Mouse (Mus musculus) C2C12 (cell line): ENCODE measurements around the gene 2310030G06Rik. TPM values are rescaled to one million over a fixed set of nuclear protein-coding genes. Genes with fewer than 3 reads are reported as not detected.
A peak's percentile ranks its signal among the peaks of the same experiment; 100 is the strongest.

Experiments
- H3K27me3 ChIP-seq: one replicate; pipeline ENCODE4 v1.6.1; 2011; ENCODE audit not compliant: control insufficient read depth, insufficient read depth, insufficient read length
- H3K36me3 ChIP-seq: one replicate; pipeline ENCODE4 v1.6.1; 2011; ENCODE audit not compliant: control insufficient read depth, insufficient read depth
- H3K4me3 ChIP-seq: one replicate; pipeline ENCODE4 v1.5.1; 2011; ENCODE audit warnings: mild to moderate bottlenecking, control low read depth; ENCODE audit not compliant: poor library complexity, insufficient read depth, severe bottlenecking
- H3K79me2 ChIP-seq: one replicate; pipeline ENCODE4 v1.6.1; 2011; ENCODE audit not compliant: control insufficient read depth, insufficient read depth
- H3K79me3 ChIP-seq: one replicate; pipeline ENCODE4 v1.6.1; 2011; ENCODE audit warnings: low read depth, control low read depth
- H3ac ChIP-seq: one replicate; pipeline ENCODE3; 2011; ENCODE audit warnings: low read depth; ENCODE audit not compliant: control insufficient read depth, insufficient read length
- CEBPB ChIP-seq: IDR thresholded peaks from one replicate; pipeline ENCODE4 v1.6.1; 2011; ENCODE audit warnings: low read depth, mild to moderate bottlenecking, control low read depth, moderate library complexity
- CTCF ChIP-seq: IDR thresholded peaks from one replicate; pipeline ENCODE4 v1.5.1; 2011; ENCODE audit not compliant: control insufficient read depth, insufficient read depth, insufficient read length
- FOSL1 ChIP-seq: IDR thresholded peaks from one replicate; pipeline ENCODE4 v1.8.0; 2011; ENCODE audit warnings: mild to moderate bottlenecking, low read length; ENCODE audit not compliant: poor library complexity, insufficient read depth, severe bottlenecking
- MAX ChIP-seq: IDR thresholded peaks from one replicate; pipeline ENCODE4 v1.6.1; 2011; ENCODE audit warnings: mild to moderate bottlenecking, control low read depth
- MYOD1 ChIP-seq: IDR thresholded peaks from one replicate; pipeline ENCODE4 v1.6.1; 2011; ENCODE audit warnings: low read depth; ENCODE audit not compliant: control insufficient read depth, insufficient read length
- MYOG ChIP-seq: IDR thresholded peaks from one replicate; pipeline ENCODE4 v1.6.1; 2011; ENCODE audit not compliant: control insufficient read depth, insufficient read length; ENCODE audit errors: extremely low read depth
- USF1 ChIP-seq: IDR thresholded peaks from one replicate; pipeline ENCODE4 v1.6.1; 2011; ENCODE audit warnings: low read depth, mild to moderate bottlenecking, control low read depth, moderate library complexity
- polyA plus RNA-seq: library from polyadenylated mRNA; unstranded; fragments of >200 nt; fragmentation: generic; extraction: Trizol; gene quantifications from one replicate; pipeline ENCODE4 v1.2.1, GENCODE M21; 2012; ENCODE audit warnings: missing spikeins

Gene 2310030G06Rik
- polyA plus RNA-seq, 1 experiment = 1.3 TPM

DNA sequence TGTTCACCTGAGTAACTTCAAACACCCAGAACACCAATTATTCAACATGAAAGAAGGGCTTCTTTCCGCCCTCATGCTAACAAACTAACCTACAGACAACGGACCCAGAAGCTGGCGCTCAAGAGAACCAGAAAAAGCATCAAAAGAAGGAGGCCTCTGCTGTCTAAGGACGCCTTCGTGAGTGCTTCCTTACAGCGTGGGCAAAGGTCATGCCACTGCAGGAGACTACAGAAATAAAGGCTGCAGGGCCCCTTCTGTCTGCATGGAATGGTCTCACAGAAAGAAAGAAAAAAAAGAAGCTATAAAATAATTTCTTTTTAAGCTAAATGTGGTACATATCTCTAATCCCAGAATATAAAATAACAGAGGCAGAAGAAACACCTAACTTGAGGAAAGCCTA, 41.4 kb downstream of the 2310030G06Rik start:
- no peak for TF ChIP-seq CEBPB
- no peak for TF ChIP-seq MAX
- TF ChIP-seq FOSL1 = no peak

DNA sequence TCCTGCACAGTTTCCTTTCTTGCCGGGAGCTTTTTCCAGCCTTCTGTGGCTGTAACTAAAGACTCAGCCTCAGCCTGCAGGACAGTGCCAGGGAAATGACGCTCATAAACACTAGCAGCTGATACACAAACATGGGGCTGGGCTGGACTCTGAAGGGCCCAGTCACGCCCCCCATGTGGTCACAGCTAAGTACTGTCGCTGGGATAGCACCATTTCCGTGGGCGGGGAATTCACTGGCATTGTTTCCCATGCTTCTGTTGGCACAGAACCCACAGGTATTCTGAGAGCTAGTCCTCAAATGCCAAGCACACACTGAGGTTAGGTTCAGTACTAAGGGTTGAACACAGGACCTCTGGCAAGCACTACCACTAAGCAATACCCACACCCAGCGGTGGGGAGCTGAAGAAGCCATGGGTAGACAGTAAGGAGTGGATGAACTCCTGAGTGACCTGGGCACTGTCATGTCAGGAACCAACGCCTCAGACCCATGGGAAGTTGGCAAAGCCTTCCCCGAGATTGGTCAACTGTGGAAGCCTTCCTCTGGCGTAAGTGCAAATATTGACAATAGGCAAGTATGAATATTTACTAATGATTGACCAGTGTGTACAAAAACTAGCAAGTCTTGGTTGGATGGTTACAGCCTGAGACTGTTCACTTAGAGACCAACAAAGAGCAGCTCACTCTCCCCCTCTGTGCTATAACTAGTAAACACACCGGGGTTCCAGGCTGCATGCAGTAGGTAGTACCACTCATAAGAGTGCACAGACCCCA, 45.2 kb downstream of the 2310030G06Rik start:
- Histone ChIP-seq H3ac (no peak overlapping the region), H3K27me3 (no peaks in the 10 kb centered on the region), H3K79me2 (no peaks in the 10 kb centered on the region), H3K79me3 (no peaks in the 10 kb centered on the region), H3K36me3 (no peaks in the 10 kb centered on the region), H3K4me3 (no peak overlapping the region)
- TF ChIP-seq FOSL1 = no peak
- no peak for TF ChIP-seq CEBPB
- TF ChIP-seq USF1 = no peak
- TF ChIP-seq MYOG = no peak
- no peak for TF ChIP-seq CTCF

More for the DNA sequence above, 41.4 kb downstream of the 2310030G06Rik start:
- Histone ChIP-seq H3K79me3 (no peaks in the 10 kb centered on the region), H3K36me3 (no peaks in the 10 kb centered on the region), H3K4me3 (no peak overlapping the region), H3K79me2 (no peaks in the 10 kb centered on the region), H3K27me3 (no peaks in the 10 kb centered on the region), H3ac (no peak overlapping the region)

DNA sequence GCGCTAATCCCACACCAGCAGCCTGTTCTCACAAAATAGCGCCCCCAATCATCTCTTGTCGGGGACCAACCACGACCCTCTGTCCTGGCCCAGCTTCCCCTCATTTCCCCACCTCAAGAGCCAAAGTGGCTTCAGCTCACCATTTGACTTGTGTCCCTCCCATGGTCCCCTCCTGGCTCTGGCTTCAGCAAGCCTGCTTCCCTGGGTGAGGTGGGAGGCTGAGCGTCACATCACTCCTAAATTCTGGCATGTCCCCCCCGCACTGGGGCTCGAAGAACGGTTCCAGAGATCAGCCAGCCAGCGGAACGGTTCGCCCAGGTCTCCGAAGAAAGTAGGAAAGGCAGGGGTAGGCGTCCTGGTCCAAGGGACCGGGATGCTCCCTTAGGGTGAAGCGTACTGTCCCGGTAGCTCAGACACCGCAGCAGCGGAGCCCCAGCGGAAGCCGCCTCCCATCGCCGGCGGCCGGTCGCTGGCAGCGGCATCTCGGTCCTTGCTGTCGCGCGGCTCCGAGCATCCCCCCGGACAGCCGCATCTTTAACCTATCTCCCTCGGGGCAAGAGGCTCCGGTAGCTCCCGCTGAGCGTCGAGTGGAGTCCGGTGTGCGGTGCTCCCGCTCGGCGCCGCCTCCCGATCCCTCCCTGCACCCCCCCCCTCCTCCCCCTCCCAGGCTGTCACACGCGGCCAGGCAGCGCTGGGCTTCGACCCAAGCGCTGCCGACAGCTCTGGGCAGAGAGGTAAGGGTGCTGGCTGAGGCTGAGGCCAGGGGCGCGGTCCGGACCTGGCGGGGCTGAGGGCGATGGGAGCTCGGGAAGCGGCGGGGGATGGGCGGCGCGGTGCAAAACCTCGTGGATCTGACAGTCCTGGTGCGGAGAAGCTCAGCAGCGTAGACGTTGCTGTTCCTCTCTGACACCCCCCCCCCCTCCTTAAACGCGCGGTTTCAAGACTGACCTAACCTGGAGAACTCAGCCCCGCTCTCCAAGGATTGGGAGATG, 47.6 kb downstream of the 2310030G06Rik start:
- no peaks in the 10 kb centered on the region for H3K36me3 ChIP-seq
- H3K79me3 ChIP-seq = no peaks in the 10 kb centered on the region
- H3K27me3 ChIP-seq = no peaks in the 10 kb centered on the region
- peak overlapping the region; percentile 41 for H3ac ChIP-seq
- peak overlapping the region; percentile 23 for H3K4me3 ChIP-seq
- no peak for TF ChIP-seq USF1
- TF ChIP-seq CTCF = no peak
- no peak for TF ChIP-seq CEBPB
- no peak for TF ChIP-seq MAX
- TF ChIP-seq FOSL1 = no peak
- no peak for TF ChIP-seq MYOD1
- TF ChIP-seq MYOG = no peak
- H3K79me2 ChIP-seq = no peaks in the 10 kb centered on the region

DNA sequence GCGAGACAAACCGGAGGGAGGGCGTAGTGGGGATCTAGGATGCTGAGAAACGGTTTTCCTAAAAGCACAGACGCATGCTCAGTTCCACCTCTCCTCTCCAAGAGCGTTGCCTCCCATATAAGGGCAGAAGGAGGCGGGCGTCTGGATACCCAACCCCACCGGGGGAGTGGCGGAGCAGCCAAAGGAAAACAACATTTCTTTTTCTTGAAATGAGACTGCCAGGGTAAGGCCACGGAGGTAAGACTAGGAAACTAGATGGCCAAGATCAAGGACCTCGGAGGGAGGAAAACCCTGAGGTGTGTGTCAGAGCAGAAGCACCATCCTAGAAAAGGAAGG, 48.7 kb downstream of the 2310030G06Rik start:
- H3K4me3 ChIP-seq = no peak overlapping the region
- TF ChIP-seq CTCF (no peak), MAX (no peak), CEBPB (no peak), FOSL1 (no peak), MYOG (no peak)

DNA sequence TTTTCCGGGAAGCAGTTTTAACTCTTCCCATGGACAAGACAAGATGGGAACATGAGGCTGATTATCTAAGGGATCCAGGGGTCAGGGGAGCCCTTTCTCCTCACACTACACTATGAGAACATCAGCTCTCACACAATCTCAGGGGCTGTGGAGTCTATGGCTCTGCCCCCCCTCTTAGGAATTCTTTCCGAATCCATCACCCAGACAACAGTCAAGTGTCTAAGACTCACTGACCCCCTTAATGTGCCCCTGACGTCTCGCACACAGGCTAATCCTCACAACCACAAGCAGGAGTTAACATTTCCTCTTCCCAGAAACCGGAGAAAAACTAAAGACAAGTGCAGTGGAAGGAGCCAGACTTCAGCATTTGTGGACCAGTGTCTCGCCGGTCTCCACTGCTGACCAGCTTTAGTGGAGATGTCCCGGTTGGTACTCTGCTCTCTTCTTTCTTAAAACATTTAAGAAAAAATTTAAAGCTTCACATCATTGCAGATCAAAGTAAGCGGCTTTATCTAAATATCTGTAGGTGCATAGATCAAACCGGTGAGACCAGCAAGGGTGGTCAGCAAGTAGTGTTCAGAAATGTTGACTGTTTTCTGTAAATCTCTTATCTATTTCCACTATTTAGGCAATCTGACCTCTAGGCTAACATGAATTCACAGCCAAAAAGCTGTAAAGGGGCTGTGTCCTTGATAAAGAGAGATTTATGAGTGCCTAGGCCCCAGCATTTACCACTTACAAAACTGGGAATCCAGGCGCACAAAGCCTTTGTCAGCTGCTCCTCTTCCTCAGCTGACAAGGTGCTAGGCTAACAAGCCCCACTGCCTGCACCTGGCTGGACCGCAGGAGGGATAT, 49.3 kb downstream of the 2310030G06Rik start:
- TF ChIP-seq MYOD1 = no peak
- TF ChIP-seq CTCF = no peak
- TF ChIP-seq FOSL1 = no peak
- TF ChIP-seq USF1 = no peak
- no peak for TF ChIP-seq MYOG
- TF ChIP-seq MAX = no peak
- TF ChIP-seq CEBPB = no peak
- H3K36me3 ChIP-seq = no peaks in the 10 kb centered on the region

More for the DNA sequence above, 48.7 kb downstream of the 2310030G06Rik start:
- peak overlapping the region; percentile 71 for H3ac ChIP-seq
- H3K27me3 ChIP-seq = no peaks in the 10 kb centered on the region
- no peaks in the 10 kb centered on the region for H3K36me3 ChIP-seq
- H3K79me3 ChIP-seq = no peaks in the 10 kb centered on the region
- no peaks in the 10 kb centered on the region for H3K79me2 ChIP-seq

More for the DNA sequence above, 49.3 kb downstream of the 2310030G06Rik start:
- Histone ChIP-seq H3ac (peak overlapping the region; percentile 71), H3K79me3 (no peaks in the 10 kb centered on the region), H3K4me3 (no peak overlapping the region), H3K27me3 (no peaks in the 10 kb centered on the region), H3K79me2 (no peaks in the 10 kb centered on the region)
